Mouse (Mus musculus) G1E-ER4 (cell line): ENCODE results near the gene Odf3l1. TPM values are rescaled to one million over a fixed set of nuclear protein-coding genes. Genes with fewer than 3 reads are reported as not detected.

ENCODE experiments used
- GATA1 ChIP-seq: IDR thresholded peaks from one replicate; pipeline ENCODE4 v1.8.0; 2012; ENCODE audit warnings: low read length, inconsistent platforms
- polyA plus RNA-seq: library from polyadenylated mRNA; stranded (reverse); fragments of >175 nt; gene quantifications from 2 replicates; pipeline ENCODE4 v1.2.3, GENCODE M21; 2012

Odf3l1 gene
- polyA plus RNA-seq, 1 experiment: not detected

DNA sequence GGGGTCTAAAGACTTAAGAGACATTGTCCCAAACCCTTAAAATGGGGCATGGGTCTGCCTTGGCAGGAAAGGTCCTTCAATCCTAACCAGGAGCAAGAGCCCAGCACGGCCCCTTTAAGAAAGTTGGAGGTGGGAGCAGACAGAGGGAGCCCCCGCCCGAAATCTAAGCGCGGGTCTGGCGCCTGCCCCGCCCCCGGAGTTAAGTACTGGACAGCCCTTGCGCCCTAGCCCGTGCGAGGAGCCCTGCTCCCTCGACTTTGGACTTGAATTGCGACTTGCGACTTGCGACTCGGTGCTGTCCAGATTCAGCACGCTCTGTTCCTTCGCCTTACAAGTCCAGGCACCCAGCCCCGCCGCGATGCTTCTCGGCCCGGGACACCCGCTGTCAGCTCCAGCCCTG lies 353 bp upstream of the Odf3l1 start, which contains the start of gene Cspg4:
TSS of gene Cspg4 (plus strand) at position 202 of the 400 bp plus-strand sequence.
- TF ChIP-seq GATA1: no peak

DNA sequence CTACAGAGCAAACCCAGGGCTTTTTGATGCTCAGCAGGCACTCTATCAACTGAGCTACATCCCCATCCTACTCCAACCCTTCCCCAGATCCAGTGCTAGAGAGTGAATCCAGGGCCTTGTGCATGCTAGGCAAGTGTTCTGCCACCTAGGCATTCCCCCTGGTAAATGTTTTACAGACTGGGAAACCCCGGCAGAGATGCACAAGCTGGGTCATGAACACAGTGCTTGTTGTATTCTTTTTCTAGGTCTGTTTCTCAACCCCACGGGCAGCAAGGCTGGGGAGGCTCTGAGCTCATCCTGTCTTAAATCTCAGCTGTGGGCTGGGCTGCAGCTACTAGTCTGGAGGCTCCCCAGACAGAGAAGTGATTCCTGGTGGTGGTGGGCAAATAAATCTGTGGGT lies 1.6 kb downstream of the Odf3l1 start:
- TF ChIP-seq GATA1: no peak

DNA sequence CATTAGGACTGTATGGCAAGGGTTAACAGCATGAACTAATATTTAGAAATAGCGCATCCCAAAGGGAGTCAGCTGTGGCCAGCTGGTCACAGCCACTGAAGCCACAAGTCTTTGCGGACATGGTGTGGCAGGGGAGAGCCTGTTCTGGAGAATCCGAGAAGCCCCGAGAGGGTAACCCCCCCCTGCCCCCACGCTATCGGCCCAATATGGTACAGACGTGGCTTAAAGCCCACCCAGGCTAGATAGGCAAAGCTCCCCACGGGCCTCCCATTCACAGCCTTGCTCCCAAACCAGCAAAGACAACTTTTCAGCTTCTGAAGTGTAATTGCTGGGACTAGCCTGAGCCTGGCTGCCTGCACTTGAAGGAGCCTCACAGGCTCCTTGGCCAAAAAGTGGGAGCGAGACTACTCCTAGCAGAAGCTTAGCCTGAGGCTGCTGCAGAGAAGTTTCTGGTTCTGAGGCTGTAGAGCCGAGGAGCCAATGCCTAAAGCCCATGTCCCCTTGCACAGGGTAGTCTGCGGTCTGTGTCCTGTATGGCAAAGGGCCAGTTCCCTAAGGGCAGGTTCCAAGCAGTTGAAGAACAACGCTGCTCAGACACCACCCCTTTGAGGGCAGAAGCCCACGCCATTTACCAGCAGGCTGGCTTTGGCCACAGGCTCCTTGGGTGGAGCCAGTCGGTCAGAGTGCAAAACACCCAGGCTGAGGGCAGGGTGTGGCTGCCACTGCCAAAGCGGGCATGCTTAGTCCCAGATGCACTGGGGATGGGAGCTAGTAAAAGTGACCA lies 3.8 kb downstream of the Odf3l1 start:
- TF ChIP-seq GATA1: no peak

DNA sequence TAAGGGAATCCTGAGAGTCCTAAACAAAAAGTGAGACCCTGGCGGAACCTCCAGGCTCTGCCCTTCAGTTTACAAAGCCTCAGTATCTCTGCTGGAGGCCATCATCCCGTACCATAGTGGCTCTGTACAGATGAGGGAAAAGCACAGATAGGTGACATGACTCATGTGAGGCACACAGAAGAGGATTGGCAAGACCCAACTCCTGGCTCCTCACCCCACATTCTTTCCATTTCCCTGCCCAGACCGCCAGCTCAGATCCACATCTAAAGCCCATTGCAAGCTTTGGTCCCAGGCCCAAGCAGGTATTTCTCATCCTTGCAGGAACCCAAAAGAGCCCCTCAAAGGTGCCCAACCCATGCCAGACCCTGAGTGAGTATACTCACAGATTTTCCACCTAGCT lies 4.4 kb downstream of the Odf3l1 start:
- no peak for TF ChIP-seq GATA1

DNA sequence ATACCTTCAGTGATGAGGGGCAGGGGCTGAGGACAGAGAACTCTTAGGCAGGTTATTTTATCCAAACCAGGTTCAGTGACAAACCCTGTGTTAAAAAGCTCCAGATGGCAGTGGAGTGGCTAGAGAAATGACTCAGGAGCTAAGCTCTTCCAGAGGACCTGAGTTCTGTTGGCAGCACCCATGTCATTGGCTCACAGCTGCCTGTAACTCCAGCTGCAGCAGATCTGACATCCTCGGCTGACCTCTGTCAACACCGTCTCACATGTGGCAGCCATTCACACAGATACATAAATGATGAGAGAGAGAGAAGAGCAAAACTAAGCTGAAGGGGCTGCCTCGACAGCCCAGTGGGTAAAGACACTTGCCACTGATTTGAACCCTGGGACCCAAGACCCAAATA lies 7.0 kb downstream of the Odf3l1 start:
- no peak for TF ChIP-seq GATA1

DNA sequence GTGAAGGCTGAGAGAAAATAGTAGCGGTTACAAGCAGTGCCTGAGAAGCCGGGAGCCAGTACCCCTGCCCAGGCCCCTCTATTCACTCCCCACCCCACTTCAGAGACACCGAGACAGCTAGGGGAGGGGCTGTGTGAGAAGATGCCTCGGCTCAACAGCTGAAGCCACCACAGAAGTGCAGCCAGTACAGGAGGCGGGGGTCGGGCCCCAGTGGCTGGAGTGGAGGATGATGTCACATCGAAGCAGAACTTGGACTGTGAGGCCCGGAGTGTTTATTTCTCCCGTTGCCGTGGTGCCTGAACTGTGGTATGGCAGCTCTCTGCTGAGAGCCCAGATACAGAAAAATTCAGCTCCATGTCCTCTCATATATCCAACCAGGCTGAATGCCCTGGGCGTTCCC lies 12.7 kb downstream of the Odf3l1 start:
- TF ChIP-seq GATA1: no peak

DNA sequence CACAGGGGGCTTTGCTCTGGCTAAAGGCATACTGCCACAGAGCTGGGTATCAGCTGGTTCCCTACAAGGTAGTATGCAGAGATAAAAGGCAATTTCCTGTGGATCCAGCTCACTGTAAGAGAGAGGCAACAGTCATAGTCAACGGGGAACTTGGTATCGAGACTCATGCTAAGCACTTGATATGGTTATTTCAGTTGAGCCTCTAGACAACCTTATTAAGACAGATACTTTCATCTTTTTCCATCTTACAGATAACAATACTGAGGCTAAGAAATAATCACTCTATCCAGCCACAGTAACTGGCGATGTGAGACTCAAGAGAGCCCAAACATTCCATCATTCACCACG lies 13.6 kb downstream of the Odf3l1 start:
- no peak for TF ChIP-seq GATA1

DNA sequence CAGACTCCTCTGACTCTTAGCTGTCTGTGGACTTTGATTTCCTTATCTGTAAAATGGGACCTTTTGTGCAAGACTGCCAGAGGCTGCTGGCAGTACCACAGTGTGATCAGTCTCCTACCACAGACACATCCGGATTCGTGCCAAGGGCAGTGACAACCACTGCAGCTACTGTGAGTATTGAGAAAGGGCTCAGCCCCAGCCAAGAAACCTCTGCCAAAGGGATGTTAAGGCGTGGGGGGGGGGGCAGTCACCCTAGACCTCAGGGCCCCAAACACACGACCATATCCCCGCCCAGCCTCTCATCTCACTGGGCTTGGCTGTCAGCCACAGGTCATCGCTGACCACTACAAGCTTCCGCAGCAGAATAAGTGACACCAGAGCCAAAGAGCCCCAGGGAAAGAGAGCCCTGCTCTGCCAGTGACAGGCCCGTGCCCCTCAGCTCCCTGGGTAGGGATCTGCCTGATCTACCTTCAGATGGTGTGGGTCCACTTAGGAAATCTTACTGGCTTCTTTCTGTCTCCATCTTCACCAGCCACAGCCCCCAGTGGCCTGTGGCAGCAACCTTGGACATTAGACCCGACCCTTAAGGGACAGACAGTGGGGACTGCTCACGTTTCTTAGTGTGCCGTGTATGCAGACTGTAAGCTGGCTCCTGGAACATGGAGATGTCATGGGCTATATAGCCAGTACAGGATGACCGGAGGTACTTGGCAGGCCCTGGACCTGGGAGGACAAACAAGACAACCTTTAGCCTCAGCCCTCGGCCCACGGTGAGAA lies 14.2 kb downstream of the Odf3l1 start:
- TF ChIP-seq GATA1: no peak

DNA sequence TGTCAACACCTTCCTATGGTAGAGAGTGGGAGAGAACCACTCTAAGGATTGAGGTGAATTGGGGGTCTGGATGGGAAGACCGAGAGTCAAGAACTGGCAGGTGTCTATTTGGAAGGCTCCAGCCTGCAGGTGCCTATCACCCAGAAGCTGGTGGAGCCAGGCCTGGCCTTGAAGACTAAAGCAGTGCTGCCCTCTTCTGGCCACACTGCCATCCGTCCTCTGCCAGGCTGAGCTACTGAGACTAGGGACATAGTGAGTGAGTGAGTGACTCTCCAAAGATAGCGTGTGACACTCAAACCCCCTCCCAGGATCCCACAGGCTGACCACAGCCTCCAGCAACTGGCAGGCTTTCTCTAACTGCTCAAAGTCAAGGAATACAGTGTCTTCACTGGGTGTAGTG lies 17.0 kb downstream of the Odf3l1 start:
- no peak for TF ChIP-seq GATA1

DNA sequence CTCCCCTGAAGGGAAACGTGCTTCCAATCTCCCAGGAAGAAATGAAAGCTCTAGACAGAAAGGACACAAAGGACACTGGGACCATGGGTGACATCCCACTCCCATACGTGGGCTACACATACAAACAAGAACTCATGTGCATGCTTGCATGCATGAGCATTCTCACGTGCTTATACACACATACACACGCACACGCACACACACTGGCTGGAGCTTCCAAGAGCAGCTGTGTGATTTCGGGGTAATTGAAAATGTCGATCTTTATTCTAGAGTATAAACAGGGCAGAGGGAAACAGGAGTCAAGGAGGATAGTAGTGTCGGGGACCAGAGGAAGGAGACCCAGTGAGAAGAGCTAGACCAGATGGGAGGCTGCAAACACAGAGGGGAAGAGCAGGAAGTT lies 19.8 kb downstream of the Odf3l1 start:
- TF ChIP-seq GATA1: no peak

DNA sequence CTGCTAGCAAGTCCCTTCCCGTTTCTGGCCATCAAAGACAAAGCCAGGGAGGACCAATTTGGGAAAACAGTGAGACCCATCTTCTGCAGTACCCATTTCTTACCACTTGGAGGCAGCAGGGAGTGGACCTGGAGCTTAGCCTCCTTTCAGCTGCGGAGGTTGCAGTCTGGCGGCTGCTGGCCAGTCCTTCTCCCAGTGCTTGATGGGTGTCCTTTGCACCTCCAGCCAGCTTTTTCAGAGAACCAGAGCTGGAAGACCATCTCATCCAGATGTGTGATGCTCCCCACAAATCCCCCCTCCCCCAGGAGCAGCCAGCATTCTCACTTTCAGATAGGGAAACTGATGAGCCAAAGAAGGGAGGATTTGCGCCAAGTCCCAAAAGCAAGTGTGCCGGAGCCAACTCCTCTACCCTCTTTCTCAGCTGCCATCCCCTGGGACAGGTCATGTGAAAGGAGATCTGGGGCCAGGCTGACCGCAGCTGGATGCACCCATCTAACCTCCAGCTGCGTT lies 20.7 kb downstream of the Odf3l1 start:
- no peak for TF ChIP-seq GATA1

DNA sequence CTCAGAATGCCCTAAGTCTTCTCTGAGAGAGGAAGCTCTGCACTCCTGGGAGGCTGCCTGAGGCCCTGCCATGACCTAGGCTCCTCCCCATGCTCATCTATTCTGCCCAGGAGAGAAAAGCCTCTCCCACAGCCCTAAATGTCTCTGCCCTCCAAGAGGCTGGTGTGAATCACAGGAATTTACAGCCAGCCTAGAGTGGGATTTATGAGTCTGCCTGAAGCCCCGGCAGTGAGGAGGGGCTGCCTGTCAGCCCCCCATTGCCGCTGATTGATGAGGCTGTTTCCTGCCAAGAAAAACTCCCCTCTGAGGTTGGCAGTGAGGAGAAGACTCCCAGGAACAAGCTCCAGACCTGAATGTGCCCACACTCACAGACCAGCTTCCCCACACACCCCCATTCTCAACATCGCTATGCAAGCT lies 22.2 kb downstream of the Odf3l1 start:
- TF ChIP-seq GATA1: no peak

DNA sequence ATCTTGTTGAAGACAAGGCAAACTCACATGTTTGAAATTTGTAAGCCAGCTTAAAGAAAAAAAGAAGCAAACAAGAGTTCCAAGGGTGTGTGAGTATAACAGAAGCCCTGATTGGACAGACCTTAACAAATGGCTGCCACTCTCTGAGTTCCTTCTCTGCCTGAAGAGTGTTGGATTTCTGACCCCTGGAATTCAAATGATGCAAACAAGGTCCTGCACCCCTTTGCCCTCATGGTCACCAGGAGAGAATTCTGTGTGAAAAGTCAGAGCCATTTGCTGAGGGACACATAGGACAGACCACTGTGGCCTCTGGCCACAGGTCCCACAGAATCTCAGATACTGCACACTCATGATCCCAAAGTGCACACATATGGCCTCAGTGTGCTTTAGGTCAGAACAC lies 22.6 kb downstream of the Odf3l1 start:
- no peak for TF ChIP-seq GATA1

DNA sequence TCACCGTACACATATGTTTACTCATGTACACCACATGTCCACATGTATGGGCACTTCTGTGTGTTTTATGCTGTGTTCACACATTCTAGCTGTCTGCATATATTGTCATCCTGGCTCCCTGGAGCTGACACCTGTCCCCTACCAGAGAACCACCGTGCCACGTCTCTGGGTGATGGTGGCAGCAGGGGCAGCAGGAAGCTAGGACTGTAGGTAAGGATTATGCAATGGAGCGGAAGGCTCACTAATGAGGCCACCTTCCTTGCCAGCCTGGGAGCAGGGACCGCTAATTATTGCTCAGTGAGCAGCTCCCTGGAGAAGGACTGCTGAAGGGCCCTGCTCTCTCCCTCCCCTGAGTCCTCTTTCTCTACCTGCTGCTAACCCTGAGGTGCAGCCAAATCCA lies 23.8 kb downstream of the Odf3l1 start:
- TF ChIP-seq GATA1: no peak

DNA sequence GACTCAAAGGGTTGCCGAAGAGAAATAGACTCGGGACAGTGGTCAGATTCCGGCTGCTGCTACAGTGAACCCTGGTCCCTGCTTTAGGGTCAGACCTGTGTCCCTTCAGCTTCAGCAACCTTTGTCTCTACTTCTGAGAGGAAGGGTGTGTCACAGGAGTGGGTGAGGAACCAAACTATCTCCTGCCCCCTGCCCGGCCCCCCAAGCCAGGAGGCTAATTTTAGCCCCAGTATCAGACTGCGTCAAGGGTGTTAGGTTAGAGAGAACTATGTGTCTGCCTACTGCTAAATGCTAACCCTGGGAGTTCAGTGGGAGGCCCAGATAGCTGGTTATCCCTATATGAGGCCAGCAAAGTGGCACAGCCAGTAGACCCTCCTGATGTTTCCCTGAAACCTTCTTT lies 29.3 kb downstream of the Odf3l1 start:
- no peak for TF ChIP-seq GATA1

DNA sequence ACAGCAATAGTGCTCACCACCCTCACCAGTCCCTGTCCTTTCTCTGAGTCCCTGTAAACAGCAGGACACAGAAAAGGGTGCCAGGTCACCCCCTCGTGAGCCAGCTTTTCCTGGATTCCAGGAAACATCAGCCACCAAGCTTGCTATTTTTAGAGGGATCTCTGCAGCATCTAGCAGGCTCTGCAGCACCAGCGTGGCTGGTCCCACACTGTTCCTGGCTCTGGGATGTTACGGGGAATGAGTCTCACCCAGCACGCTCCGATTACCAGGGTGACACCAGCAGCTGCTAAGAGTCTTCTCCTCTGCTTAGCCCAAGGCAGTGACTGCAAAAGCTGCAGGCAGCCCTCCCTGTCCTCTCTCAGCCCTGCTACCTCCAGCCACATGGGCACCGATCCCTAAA lies 31.6 kb downstream of the Odf3l1 start:
- no peak for TF ChIP-seq GATA1

DNA sequence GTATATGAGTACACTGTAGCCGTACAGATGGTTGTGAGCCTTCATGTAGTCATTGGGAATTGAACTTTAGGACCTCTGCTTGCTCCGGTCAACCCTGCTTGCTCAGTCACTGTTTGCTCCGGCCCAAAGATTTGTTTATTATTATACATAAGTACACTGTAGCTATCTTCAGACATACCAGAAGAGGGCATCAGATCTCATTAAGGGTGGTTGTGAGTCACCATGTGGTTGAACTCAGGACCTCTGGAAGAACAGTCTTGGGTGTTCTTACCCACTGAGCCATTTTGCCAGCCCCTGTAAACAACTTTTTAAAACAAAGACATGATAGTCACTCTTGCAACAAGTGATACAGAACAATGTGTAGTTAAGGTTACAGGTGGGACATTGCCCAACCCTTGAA lies 32.6 kb downstream of the Odf3l1 start:
- no peak for TF ChIP-seq GATA1
